Mouse (Mus musculus) limb, embryonic 12.5 days (tissue): ENCODE data around the gene Arl15. TPM values are rescaled to one million over a fixed set of nuclear protein-coding genes. Genes with fewer than 3 reads are reported as not detected.

ENCODE experiments used
- ATAC-seq: fragments of 200-750 bp; cut with Nextera tagmentation; 2 replicates; pipeline ENCODE4 v1.8.0; 2017; ENCODE audit warnings: low read depth, moderate TSS enrichment; ENCODE audit not compliant: insufficient number of reproducible peaks, insufficient read depth, low FRiP score, low TSS enrichment
- H3K27ac ChIP-seq: fragments of 300-500 bp; sonication (generic); 2 replicates; pipeline ENCODE4 v1.5.1; 2016; ENCODE audit warnings: mild to moderate bottlenecking, moderate library complexity
- H3K27me3 ChIP-seq: fragments of 300-500 bp; sonication (generic); 2 replicates; pipeline ENCODE4 v1.6.1; 2016; ENCODE audit warnings: mild to moderate bottlenecking, moderate library complexity
- H3K36me3 ChIP-seq: fragments of 300-500 bp; sonication (generic); 2 replicates; pipeline ENCODE4 v1.6.1; 2016; ENCODE audit warnings: mild to moderate bottlenecking, moderate library complexity
- H3K4me1 ChIP-seq: fragments of 300-500 bp; sonication (generic); replicated peaks from 2 replicates; pipeline ENCODE4 v1.6.1; 2016
- H3K4me2 ChIP-seq: fragments of 300-500 bp; sonication (generic); 2 replicates; pipeline ENCODE4 v1.6.1; 2016; ENCODE audit warnings: mild to moderate bottlenecking, moderate library complexity
- H3K4me3 ChIP-seq: fragments of 300-500 bp; sonication (generic); replicated peaks from 2 replicates; pipeline ENCODE4 v1.5.1; 2016; ENCODE audit warnings: mild to moderate bottlenecking
- H3K9ac ChIP-seq: fragments of 300-500 bp; sonication (generic); replicated peaks from 2 replicates; pipeline ENCODE4 v1.6.1; 2016; ENCODE audit warnings: mild to moderate bottlenecking, moderate library complexity
- H3K9me3 ChIP-seq: fragments of 300-500 bp; sonication (generic); 2 replicates; pipeline ENCODE4 v1.6.1; 2016; ENCODE audit warnings: mild to moderate bottlenecking, moderate library complexity
- WGBS: fragments of 180-500 bp; shearing (Covaris S2); methylation state at CpG from one replicate; pipeline ENCODE4 v1.1.7; 2016; 5-methylcytosine and 5-hydroxymethylcytosine counted together
- polyA plus RNA-seq: library from polyadenylated mRNA; unstranded; fragments of >200 nt; fragmentation: Nextera tagmentation; extraction: Ambion mirVana; gene quantifications from 2 replicates; pipeline ENCODE4 v1.2.1, GENCODE M21; 2016

Arl15 gene
- polyA plus RNA-seq, 1 experiment from 2014 or later, result 17.4 TPM

DNA sequence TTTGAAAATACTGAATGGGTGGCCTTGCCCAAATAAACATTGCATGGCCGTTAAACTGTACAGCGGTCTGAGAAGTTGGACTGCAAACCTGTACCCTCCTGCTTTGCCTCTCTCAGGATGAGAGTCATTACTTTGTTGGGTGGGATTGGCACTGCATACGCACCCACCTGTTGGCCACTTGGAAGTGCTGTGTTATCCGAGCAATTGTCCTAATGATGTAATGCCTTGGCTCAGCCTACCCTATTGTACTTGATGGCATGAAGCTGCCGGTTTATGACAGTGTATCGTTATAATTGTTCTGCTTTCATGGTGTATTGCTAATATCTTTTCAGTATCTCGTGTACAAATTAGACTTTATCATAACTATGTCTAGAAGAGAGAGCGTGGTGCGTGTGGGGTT is 103.6 kb downstream of the Arl15 start:
- Histone ChIP-seq H3K4me1 (peaks cover 7% of the 10 kb centered on the region), H3K27me3 (no peaks in the 10 kb centered on the region), H3K4me2 (no peak overlapping the region), H3K9ac (no peak overlapping the region), H3K36me3 (no peaks in the 10 kb centered on the region), H3K9me3 (no peaks in the 10 kb centered on the region), H3K27ac (no peak overlapping the region), H3K4me3 (no peak overlapping the region)
- WGBS, result 88% methylated on average over 9 of the region's 9 CpGs
- no peak for ATAC-seq

DNA sequence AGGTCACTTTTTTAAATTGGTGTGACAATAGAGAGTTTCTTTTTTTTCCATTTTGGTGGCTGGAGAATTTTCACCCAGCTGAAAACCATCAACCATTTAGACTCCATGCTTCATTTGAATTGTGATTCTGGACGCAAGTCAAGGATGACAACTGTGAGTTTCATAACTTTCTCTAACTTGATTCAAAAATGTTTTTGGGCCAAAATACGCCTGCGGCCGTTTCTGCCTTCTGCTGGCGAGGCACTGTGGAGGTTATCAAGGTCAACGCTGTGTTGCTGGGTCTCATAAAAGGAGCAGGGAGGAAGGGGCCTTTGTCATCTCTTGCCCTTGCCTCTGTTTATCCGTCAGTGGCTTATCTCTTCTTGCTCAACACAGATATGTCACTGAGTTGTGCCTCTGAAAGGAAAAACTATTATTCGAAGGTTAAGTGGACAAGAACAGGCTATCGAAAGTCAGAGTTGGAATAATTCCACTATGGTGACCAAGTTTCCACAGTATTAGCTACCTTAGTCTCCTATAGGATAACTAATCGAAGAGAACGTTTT is 106.8 kb downstream of the Arl15 start:
- H3K27me3 ChIP-seq, result no peaks in the 10 kb centered on the region
- H3K9me3 ChIP-seq, result no peaks in the 10 kb centered on the region
- no peak for ATAC-seq
- H3K4me2 ChIP-seq, result no peak overlapping the region
- H3K4me3 ChIP-seq, result no peak overlapping the region
- H3K36me3 ChIP-seq, result no peaks in the 10 kb centered on the region
- H3K27ac ChIP-seq, result no peak overlapping the region
- H3K9ac ChIP-seq, result no peak overlapping the region
- WGBS, result 92% methylated on average over 11 of the region's 11 CpGs
- H3K4me1 ChIP-seq, result peaks cover 7% of the 10 kb centered on the region

DNA sequence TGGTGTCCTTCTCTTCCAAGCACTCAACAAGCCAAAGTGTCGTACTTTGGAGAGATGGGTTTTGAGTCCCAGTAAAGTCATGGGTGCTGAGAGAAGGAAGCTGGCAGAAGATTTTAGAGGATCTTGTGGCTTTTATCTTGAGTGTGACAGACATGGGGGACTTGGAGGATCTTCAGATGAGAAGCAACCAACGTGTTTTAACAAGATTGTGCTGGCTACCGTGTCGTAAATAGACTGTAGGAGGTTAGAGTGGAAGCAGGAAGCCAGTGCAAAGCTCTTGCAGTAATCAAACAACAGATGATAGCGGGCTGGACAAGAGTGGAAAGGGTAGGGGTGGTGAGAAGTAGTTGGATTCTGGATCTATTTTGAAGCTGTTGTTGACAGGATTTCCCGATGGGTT is 109.0 kb downstream of the Arl15 start:
- Histone ChIP-seq H3K4me1 (no peaks in the 10 kb centered on the region; the same call in 1 of the 2 replicates), H3K9me3 (no peaks in the 10 kb centered on the region), H3K4me2 (no peak overlapping the region), H3K36me3 (no peaks in the 10 kb centered on the region), H3K27ac (no peak overlapping the region), H3K9ac (no peak overlapping the region), H3K4me3 (no peak overlapping the region), H3K27me3 (no peaks in the 10 kb centered on the region)
- no peak for ATAC-seq
- 80% methylated on average over 6 of the region's 6 CpGs for WGBS

DNA sequence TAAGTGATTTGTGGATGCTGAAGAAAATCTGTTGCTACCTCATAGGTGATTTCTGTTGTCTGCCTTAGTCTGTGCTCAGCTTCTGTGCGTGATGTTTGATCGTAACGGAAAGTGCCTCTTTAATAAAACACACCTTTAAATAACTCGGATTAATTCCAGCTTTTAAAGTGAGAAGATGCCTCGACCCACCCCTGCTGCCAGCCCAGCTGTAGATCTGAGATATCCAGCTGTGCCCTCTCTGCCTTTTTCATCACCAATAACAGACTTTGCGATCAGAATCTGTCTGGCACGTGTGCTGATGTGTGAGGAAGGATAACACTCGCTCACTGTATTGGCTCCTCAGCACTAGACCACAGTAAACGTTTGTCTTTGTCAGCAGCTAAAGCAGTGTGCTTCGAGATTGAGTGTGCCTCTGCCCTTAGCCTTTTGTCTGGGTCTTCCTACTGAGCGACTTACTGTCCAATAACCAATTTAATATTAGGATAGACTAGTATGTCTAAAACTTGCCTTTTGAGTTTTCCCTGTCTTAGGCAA is 117.7 kb downstream of the Arl15 start:
- H3K4me3 ChIP-seq, result no peak overlapping the region
- peaks cover 7% of the 10 kb centered on the region; the same call in 1 of the 2 replicates for H3K36me3 ChIP-seq
- 43% methylated on average over 11 of the region's 11 CpGs for WGBS
- ATAC-seq, result no peak
- H3K27ac ChIP-seq, result no peak overlapping the region
- H3K27me3 ChIP-seq, result no peaks in the 10 kb centered on the region
- no peak overlapping the region for H3K9ac ChIP-seq
- no peak overlapping the region for H3K4me2 ChIP-seq
- H3K9me3 ChIP-seq, result no peaks in the 10 kb centered on the region
- H3K4me1 ChIP-seq, result no peaks in the 10 kb centered on the region

DNA sequence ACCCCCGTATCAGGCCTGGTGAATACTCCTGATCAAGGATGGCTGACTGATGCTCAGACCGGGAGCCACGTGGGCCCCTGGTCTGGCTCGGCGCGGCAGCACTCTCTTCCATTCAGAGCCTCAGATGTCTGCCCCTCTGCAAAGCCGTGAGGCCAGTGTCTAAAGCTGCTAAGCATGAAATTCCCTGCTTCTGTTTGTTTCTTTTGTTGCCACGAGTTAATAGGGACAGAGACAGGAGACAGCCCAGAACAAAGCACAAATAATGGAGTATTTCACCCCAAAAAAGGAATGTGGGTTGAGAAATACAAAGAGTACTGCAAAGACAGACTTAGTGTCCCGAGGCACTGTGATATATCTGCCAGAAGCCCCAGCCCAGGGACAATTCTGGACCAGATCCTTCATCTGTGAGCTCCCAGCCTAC is 120.3 kb downstream of the Arl15 start:
- Histone ChIP-seq H3K9me3 (no peaks in the 10 kb centered on the region), H3K4me3 (no peak overlapping the region), H3K9ac (no peak overlapping the region), H3K27ac (no peak overlapping the region), H3K36me3 (peaks cover 7% of the 10 kb centered on the region; the same call in 1 of the 2 replicates), H3K27me3 (no peaks in the 10 kb centered on the region), H3K4me1 (0 out of 2 replicates have a peak, but pooled peaks cover 4% of the 10 kb centered on the region), H3K4me2 (no peak overlapping the region)
- ATAC-seq, result no peak
- WGBS, result 70% methylated on average over 9 of the region's 9 CpGs

DNA sequence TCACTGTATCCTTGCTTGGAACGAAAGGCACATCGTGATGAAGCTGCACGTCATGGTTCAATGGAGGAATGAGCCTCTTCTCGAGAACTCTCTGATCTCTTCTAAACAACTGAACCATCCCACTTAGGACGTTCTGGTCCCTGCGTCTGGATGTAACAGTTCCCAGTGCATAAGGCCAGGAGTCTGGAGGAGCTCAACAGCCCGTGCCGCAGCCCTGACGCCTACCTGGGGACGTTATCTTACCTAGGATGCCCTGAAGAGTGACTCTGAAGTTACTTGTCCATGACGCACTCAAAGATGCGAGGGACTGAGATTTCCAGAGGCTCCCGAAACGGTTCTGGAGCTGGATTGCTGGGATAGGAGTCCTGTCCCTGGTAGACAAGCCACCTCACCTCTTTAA is 121.4 kb downstream of the Arl15 start:
- WGBS, result 90% methylated on average over 14 of the region's 14 CpGs
- Histone ChIP-seq H3K4me3 (no peak overlapping the region), H3K4me1 (0 out of 2 replicates have a peak, but pooled peaks cover 4% of the 10 kb centered on the region), H3K36me3 (peaks cover 7% of the 10 kb centered on the region; the same call in 1 of the 2 replicates), H3K27ac (no peak overlapping the region), H3K27me3 (no peaks in the 10 kb centered on the region), H3K9me3 (no peaks in the 10 kb centered on the region), H3K9ac (no peak overlapping the region), H3K4me2 (no peak overlapping the region)
- ATAC-seq, result no peak

DNA sequence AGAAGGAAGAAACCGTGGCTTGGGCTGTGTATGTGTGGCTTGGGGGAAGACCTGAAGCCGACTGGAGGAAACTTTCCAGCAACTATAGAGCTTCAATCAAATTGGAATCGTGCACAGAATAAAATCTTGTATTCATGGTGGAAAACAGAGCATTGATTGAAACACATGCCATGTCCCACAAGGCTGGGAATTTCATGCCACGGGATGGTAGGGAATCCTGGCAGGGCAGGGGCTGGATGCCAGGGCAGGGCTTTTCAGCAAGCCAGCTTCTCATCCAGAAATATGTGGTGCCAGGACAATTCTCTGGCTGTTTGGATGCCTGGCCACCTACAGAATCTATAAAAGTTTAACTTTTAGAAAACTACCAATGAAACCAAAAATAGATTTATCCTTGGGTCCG is 122.5 kb downstream of the Arl15 start:
- Histone ChIP-seq H3K9me3 (no peaks in the 10 kb centered on the region), H3K4me1 (0 out of 2 replicates have a peak, but pooled peaks cover 4% of the 10 kb centered on the region), H3K4me3 (no peak overlapping the region), H3K4me2 (no peak overlapping the region), H3K27ac (no peak overlapping the region), H3K36me3 (peaks cover 7% of the 10 kb centered on the region; the same call in 1 of the 2 replicates), H3K9ac (no peak overlapping the region), H3K27me3 (no peaks in the 10 kb centered on the region)
- WGBS, result 92% methylated on average over 5 of the region's 5 CpGs
- ATAC-seq, result no peak

DNA sequence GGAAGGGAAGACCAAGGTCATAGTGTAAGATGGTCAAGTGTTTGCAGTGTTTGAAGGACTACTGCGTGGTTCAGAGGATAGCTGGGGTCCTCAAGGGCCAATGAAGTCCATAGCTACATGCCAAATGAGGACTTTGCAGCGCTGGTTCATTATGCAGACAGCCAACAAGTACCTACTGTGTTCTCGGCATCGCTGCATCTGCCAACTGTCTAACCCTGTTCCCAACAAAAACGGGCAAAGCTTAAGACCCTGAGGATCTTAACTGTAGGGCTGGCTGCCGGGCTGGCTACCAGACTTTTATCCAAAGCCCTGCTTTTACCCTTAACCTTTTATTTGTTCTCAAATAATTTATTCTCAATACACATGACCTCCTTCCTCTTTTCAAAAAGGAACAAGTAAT is 123.1 kb downstream of the Arl15 start:
- no peak overlapping the region for H3K27ac ChIP-seq
- no peak overlapping the region for H3K4me3 ChIP-seq
- no peak for ATAC-seq
- H3K36me3 ChIP-seq, result peaks cover 7% of the 10 kb centered on the region; the same call in 1 of the 2 replicates
- H3K9ac ChIP-seq, result no peak overlapping the region
- H3K27me3 ChIP-seq, result no peaks in the 10 kb centered on the region
- H3K4me2 ChIP-seq, result no peak overlapping the region
- 89% methylated on average over 6 of the region's 6 CpGs for WGBS
- no peaks in the 10 kb centered on the region for H3K9me3 ChIP-seq
- 0 out of 2 replicates have a peak, but pooled peaks cover 4% of the 10 kb centered on the region for H3K4me1 ChIP-seq

DNA sequence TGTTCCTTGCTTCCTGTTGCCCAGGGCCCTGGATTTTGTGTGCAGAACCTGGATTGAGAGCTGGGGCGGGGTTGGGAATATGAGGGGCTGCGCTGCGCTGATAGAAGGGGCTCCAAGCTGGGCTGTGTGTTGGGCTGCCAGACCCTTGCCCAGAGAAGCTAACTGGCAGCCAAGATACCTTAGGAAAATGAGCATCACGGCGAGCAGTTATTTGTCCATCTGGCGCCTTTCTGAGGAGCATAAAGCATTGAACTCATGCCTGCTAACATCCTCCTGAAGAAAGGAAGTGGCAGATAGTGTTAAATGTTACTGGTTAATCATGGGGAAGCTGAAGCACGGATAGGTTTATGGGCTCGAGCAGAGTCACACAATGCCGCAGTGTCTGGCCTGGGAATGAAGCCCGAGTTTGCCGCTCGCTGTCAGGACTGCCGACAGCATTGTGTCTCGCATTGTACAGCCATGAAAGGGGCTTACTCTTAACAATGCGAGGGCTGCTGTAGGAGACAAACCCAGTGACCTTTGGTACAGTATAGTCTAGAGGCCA is 123.6 kb downstream of the Arl15 start:
- no peak overlapping the region for H3K9ac ChIP-seq

DNA sequence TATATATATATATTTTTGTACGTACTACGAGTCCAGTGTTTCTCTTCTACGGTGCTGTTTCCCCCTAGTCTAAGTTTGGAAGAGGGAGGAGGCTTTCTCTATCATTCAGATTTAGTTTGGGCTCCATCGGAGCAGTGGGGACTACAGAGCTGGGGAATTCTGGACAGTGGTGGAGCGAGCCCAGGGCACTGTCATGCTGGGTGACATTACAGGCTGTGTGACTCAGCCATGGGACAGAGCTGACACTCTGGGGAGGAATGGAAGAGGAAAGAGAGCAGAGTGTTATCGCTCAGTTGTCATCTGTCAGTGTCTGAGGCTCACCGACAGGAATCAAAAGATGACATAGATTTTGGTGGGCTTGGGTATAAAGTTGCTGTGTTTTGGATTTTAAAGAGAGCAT is 124.4 kb downstream of the Arl15 start:
- H3K9me3 ChIP-seq, result no peaks in the 10 kb centered on the region
- WGBS, result 93% methylated on average over 7 of the region's 7 CpGs
- no peak overlapping the region for H3K4me3 ChIP-seq
- H3K27me3 ChIP-seq, result no peaks in the 10 kb centered on the region
- no peak overlapping the region for H3K4me2 ChIP-seq
- H3K36me3 ChIP-seq, result peaks cover 7% of the 10 kb centered on the region; the same call in 1 of the 2 replicates
- H3K27ac ChIP-seq, result no peak overlapping the region
- H3K9ac ChIP-seq, result no peak overlapping the region
- no peak for ATAC-seq
- 0 out of 2 replicates have a peak, but pooled peaks cover 4% of the 10 kb centered on the region for H3K4me1 ChIP-seq

More for the DNA sequence above, 123.6 kb downstream of the Arl15 start:
- WGBS, result 76% methylated on average over 15 of the region's 15 CpGs
- H3K4me2 ChIP-seq, result no peak overlapping the region
- peaks cover 7% of the 10 kb centered on the region; the same call in 1 of the 2 replicates for H3K36me3 ChIP-seq
- 0 out of 2 replicates have a peak, but pooled peaks cover 4% of the 10 kb centered on the region for H3K4me1 ChIP-seq
- H3K4me3 ChIP-seq, result no peak overlapping the region
- no peak overlapping the region for H3K27ac ChIP-seq
- no peaks in the 10 kb centered on the region for H3K27me3 ChIP-seq
- no peak for ATAC-seq
- no peaks in the 10 kb centered on the region for H3K9me3 ChIP-seq

DNA sequence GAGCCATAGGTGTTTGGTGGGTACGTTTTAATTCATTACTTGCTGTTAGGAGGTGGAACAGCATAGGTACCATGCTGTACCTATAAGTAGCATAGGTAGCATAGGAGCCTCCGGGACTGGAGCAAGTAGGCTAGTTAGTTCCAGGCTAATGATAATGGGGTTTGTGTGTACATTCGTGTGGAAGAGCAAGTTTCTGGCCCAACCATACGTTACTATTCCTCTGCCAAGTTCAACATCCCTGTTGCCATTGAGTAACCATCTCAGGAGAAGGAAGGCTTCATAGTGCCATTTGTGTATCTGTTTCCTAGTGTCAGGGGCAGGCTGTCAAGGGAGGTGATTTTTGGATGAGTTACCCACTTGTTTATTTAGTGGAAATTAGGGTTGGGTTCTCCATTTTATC is 141.4 kb downstream of the Arl15 start:
- H3K9ac ChIP-seq, result no peak overlapping the region
- ATAC-seq, result no peak
- H3K4me2 ChIP-seq, result no peak overlapping the region
- H3K36me3 ChIP-seq, result no peaks in the 10 kb centered on the region
- no peak overlapping the region for H3K27ac ChIP-seq
- no peak overlapping the region for H3K4me3 ChIP-seq
- 85% methylated on average over 4 of the region's 4 CpGs for WGBS
- no peaks in the 10 kb centered on the region for H3K27me3 ChIP-seq
- H3K4me1 ChIP-seq, result peaks cover 7% of the 10 kb centered on the region
- no peaks in the 10 kb centered on the region for H3K9me3 ChIP-seq
